Mouse (Mus musculus) lung, postnatal 36 days (tissue): ENCODE results near the gene Hcar1.

ENCODE experiments used
- DNase-seq: peaks from one replicate; pipeline ENCODE4 v3.0.0; 2022; ENCODE audit warnings: mixed read lengths

Hcar1 gene

DNA sequence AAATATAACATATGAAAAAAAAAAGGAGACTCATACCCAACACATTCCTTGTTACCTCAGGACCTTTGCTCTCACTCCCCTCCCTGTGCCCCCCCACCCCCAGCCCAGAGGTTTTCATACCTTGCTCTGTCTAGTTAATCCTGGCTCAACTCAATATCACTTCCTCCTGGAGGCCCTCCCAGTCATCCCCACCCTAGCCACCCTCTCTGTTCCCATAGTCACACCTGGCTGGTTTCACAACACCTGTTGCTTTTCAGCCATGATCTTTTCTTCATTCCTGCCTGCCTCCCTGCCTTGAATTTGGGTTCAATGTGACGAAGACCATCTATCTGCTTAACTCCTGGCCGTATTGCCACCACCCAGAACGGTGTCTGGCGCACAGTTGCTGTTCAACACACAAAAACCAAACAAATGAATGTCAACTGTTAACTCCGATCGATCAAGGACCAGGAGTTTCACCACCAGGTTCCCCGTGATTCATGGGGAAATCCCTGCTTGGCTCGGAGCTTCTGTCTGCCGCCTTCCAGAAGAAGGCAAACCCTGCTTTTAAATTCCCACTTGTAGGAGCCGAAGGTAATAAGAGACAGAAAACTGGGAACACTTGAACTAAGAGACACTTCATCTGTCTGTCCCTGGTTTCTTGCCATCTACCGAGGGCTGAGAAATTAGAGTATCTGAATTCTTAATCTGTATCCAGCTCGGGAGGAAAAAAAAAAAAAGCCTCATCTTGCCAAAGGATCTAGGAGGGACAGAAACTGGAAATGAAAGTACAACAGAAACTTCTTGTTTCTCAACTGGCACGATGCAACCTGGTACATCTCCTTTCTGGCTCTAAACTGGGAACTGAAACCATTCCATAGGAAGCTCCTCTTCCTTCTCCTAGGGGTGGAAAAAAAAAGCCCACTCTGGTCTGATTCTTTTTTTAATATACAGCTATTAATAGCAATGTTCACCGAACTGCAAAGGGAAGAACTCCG lies 17.2 kb downstream of the Hcar1 start:
- DNase-seq, result peak; percentile 58

DNA sequence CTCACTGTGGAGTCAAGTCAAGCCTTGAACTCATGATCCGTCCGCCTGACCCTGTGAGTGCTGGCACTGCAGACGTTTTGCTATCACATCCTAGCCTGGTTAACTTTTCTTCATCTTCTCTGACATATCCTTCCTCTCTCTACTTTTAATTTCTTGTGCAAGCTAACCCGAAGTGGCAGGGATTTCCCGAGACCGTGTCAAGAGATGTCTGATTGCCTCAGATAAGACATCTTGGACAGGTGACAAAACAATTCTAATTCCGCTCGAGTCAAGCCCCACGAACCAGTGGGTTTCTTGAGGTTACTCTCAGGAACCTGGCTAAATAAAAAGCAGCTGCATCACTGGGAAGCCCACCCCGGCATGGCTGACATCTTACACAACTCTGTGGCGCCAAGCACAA lies 21.0 kb downstream of the Hcar1 start:
- DNase-seq, result no peak

DNA sequence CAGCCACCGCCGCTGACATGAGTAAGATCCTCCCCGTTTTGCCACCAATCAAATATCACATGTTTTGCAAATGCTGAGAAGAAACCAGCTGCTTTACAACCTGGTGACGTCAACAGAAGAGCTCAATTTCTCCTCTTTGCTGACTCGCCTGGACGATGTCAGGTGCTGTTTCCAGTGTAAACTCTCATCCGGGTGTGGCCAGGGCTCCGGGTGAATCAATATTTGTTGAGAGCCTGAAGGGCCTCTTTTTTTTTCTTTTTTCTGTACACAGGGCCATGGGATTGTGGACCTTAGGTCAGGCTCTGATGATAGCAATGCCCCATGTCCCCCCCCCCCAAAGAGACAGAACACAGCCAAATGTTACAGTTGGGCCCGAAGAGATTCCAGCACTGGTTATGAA lies 25.3 kb downstream of the Hcar1 start:
- DNase-seq, result peak; percentile 37

DNA sequence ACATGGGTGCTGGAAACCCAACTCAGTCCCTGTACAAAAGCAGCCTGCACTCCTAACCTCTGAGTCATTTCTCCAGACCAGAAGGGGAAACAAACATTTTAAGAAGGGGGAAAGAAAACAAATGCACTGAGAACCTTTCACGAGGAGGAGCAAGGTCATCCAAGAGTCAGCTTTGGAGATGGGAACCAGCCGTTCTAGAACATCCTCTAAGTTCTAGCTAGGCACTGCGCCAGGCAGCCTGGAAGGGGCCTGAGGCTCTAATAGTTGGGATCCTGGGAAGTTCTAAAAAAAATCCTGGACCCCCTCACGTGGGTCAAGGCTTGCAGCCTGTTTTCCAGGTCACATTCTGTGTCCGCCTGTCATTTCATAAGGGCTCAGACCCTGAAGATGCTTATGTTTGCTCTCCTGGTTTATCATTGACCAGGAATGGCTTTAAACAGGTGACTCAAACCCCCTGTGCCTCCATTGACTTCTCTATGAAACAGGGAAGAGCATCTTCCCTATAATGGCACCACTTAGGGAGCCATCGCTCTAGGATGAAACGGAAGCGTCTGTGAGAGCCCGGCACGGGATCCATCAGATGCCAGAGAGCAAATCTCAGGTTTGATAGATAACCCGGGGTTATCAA lies 25.8 kb downstream of the Hcar1 start:
- DNase-seq, result peak; percentile 25

DNA sequence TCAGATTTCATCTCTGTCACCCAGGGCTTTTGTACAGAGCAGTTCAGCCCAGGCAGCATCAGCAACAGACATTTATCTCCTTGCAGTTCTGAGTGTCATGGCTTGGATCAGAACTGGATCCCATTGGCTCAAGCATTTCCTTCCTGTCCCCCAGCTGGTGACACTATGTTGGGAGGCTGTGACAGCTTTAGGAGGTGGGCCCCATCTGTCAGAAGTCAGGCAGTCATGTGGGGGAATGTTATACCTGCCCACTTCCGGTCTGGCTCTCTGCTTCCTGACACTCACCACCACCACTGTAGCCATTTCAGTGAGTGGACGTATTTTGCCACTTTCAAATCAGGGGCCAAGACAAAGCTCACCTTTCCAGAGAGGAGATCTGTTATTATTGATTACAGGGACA lies 28.4 kb downstream of the Hcar1 start:
- DNase-seq, result no peak

DNA sequence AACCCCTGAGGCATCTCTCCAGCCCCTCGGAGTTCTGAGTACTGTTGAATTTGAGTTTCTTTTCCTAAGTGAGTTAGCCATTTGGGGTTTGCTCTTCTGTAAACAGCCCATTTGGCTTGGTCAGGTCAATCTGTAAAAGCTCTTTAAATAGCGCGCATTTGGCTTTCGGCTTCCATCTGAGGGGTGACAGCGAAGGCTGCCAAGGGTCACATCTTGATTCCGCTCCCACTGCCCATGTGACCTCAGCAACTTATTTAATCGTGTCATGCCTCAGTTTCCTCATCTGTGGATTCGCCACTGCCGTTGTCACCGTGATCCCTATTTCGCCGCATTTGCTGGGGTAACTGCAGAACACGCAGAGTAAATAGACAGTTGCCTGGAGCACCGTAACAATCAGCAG lies 35.5 kb downstream of the Hcar1 start:
- no peak for DNase-seq

DNA sequence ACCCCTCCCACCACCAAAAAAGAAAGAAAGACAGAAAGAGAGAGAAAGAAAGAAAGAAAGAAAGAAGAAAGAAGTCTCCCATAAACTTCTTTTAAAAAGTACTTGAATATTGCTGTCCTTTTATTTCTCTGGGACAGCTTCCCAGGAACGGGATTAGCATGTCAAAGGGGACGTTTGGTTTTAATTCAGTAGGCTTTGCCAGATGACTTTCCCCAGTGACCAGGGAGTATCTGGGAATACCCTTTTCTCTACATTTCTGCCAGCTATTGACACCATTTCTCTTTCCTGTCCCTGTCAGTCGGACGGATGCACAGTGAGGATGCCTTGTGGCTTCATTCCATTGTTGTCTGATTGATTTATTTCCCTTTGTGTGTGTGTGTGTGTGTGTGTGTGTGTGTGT lies 36.0 kb downstream of the Hcar1 start:
- DNase-seq, result no peak

DNA sequence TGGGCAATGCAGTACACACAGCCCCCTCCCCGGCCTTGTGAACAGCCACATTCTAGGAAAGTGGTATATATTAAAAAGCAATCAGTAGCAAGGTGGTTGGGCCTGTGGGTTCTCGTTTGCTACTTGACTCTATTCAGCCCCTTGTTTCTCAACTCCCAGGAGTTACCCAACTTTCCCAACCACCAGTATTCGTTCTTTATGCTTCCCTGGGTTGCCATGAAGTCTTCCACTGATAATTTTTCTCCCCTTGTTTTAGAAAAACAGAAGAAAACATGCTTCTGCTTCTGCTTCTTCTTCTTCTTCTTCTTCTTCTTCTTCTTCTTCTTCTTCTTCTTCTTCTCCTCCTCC lies 36.9 kb downstream of the Hcar1 start:
- DNase-seq, result peak; percentile 26

DNA sequence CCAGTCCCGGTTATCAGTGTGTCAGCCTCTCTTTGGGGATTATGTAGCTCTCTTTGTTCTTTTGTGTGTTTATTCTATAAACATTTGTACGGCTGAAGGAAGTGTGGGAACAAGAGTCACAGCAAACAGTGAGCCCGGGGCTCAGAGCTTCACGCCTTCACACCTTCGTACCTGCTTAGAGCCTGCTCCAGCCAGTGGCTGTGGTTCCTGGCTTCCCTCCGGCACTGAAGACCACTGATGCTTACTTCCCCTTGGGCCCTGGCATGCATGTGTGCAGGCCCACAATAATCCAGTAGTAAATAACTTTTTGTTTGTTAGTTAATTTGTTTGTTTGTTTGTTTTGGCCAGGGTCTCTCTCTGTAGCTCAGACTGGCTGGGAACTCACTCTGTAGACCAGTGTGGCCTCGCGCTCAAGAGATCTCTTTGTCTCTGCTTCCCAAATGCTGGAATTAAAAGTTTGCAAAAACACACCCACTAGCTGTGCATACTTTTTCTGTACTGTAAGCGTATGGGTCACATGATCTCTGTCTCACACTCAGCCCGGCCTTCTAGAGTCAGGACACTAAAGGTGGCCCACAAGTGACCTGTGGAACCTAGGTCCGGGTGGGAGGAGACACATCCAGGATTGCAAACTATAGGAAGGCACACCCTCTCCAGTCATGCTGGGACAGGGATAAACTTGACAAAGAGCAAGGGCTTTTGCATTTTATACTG lies 37.4 kb downstream of the Hcar1 start:
- DNase-seq, result no peak

DNA sequence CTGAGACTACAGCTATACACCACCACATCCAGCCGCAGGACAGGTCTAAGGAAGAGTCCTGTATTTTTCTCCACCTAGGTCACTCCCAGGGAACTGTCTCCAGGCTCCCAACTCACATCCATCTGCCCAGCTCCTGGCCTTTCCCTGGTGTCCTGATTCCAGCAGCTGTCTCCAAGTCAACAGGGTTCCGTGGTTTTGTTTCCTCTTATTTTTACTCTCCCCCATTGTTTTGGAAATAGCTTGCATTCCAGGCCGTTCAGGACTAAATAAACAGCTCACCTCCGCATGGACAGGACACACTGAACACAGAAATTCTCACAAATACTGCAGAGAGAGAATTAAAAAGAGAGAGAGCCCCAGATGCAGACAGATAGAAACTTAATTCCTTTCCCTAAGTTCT lies 42.4 kb downstream of the Hcar1 start:
- no peak for DNase-seq

DNA sequence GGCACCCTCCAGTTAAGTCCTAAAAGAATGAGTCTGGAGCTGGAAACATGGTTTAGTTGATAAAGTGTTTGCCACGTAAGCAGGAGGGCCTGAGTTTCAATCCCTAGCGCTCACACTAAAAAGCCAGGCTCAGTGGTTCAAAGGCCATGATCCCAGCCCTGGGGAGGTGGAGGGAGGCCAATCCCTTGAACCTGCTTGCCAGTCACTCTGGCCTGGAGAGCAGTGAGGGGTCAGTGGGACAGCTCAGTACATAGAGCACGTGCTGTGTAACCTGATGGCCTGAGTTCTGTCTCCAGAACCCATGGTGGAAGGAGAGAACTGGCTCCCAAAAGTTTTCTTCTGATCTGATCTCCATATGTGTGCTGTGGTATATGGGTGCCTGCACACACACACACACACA lies 45.0 kb downstream of the Hcar1 start:
- no peak for DNase-seq

DNA sequence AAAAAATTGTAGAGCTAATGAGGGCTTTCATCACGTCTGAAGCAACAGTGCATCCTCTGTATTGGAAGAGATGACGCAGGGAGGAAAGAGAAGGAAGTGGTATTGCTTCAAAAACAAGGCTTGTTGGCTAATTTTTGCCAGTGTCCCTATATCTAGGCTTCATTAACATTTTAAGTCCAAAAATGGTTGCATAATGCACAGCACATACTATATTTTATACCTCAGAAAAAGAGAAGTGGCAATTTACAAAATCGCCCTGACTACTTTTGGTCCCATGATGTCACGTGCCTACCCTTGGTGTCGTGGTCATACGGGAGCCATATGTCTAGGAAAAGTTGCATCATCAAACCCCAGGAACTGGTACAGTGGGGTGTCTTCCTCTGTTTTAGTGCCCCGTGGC lies 47.5 kb downstream of the Hcar1 start:
- peak; percentile 44 for DNase-seq

DNA sequence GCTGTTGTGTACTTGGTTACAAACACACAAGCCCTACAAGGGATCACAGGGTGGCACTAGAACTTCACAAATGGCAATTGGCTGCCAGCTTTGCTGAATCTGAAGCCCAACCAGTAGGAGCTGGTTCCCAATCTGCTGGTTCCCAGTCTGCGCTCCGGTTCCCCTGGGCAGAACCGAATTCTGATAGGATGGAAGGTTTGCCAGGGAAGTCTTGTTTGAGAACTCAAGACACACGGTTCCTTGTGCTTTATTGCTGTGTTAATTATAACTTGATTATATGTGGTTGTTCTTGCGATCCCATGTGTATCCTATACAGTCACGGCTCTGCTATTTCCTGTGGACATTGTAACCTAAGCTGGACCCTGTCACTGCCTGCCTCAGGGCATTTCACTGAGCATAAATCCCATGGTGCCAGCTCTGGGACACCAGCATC lies 52.1 kb downstream of the Hcar1 start:
- peak; percentile 67 for DNase-seq
